Mouse (Mus musculus) adrenal gland, postnatal 10 days (tissue): ENCODE data around the gene Sema3b. TPM values are rescaled to one million over a fixed set of nuclear protein-coding genes. Genes with fewer than 3 reads are reported as not detected.

Source experiments
- DNase-seq: peaks from one replicate; pipeline ENCODE4 v3.0.0; 2021; ENCODE audit warnings: mixed read lengths
- total RNA-seq, 2 experiments: library from RNA; stranded (reverse); gene quantifications; 2 replicates each; pipeline ENCODE4 v1.2.3; 2021

Sema3b gene
- total RNA-seq, 2 experiments from 2014 or later = 9.5 to 13.2 TPM

DNA sequence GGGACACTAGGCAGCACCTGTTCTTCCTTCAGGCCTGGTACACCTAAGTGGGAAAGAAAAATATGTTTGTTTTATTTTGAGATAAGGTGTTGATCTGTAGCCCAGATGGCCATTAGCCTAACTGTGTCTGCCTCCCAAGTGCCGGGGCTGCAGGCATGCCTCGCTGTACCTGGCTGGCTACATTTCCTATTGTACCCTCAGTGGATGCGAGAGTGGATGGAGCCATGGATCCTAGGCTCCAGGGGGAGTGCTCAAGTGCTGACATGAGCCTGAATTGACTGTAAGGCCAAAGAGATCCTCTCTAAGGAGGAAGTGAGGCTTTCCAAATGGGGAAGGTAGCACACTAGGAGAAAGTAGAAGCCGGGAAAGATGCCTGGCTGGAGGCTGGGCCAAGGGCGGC lies 61.1 kb downstream of the Sema3b start:
- DNase-seq = no peak

Other genes starting within 250 kb of the Sema3b start
- 1 to 10 TPM; 4.1 to 4.7 TPM for gene Cacna2d2, start 209.6 kb downstream of the Sema3b start, total RNA-seq
- gene Tmem115, start 75.3 kb downstream of the Sema3b start, total RNA-seq = 10 to 100 TPM; 31.4 to 37.6 TPM
- 10 to 100 TPM; 15.4 to 16.1 TPM for gene Cyb561d2, start 67.0 kb downstream of the Sema3b start, total RNA-seq
- 10 to 100 TPM; 19.2 to 21.3 TPM for gene Nprl2, start 67.0 kb downstream of the Sema3b start, total RNA-seq
- gene Zmynd10, start 61.9 kb downstream of the Sema3b start, total RNA-seq = not detected
- 10 to 100 TPM; 23.6 to 27.7 TPM for gene Rassf1, start 57.7 kb downstream of the Sema3b start, total RNA-seq
- 10 to 100 TPM; 35.2 to 35.4 TPM for gene Tusc2, start 46.0 kb downstream of the Sema3b start, total RNA-seq
- gene Hyal2, start 41.3 kb downstream of the Sema3b start, total RNA-seq = 10 to 100 TPM; 40.2 to 47.6 TPM
- 1 to 10 TPM; 8.9 to 9.3 TPM for gene Hyal1, start 32.3 kb downstream of the Sema3b start, total RNA-seq
- gene Naa80, start 30.3 kb downstream of the Sema3b start, total RNA-seq = 10 to 100 TPM; 17.7 to 20.6 TPM
- gene Hyal3, start 28.4 kb downstream of the Sema3b start, total RNA-seq = 1 to 10 TPM; 1.0 to 1.2 TPM
- 10 to 100 TPM; 37.4 to 40.9 TPM for gene Ifrd2, start 21.6 kb downstream of the Sema3b start, total RNA-seq
- gene Gnai2, start 26.1 kb upstream of the Sema3b start, total RNA-seq = 100 to 1,000 TPM; 292 to 327 TPM
- gene Slc38a3, start 60.3 kb upstream of the Sema3b start, total RNA-seq = 10 to 100 TPM; 42.0 to 95.1 TPM
- gene Gnat1, start 70.5 kb upstream of the Sema3b start, total RNA-seq = under 1 TPM; 0.33 to 0.42 TPM
- 10 to 100 TPM; 20.2 to 24.8 TPM for gene Sema3f, start 101.2 kb upstream of the Sema3b start, total RNA-seq
- 100 to 1,000 TPM in 1 of 2 experiments, 10 to 100 TPM in 1; 97.7 to 131 TPM for gene Rbm5, start 161.8 kb upstream of the Sema3b start, total RNA-seq